Mouse (Mus musculus): Measurements from ENCODE around the gene Ralgps2. TPM values are rescaled to one million over a fixed set of nuclear protein-coding genes. Genes with fewer than 3 reads are reported as not detected.

Ralgps2 gene
- polyA plus RNA-seq, 1 experiment from 2014 or later = 75.8 TPM

GRCm38 (mm10) chr1:156914942-156915341 lies 24.5 kb downstream of the Ralgps2 start:
- ATAC-seq (ENCODE audit: low read depth) = no peak
- Histone ChIP-seq H3K9ac (ENCODE audit: low read length) (no peak overlapping the region), H3K27ac (ENCODE audit: low read length) (no peak overlapping the region), H3K27me3 (ENCODE audit: control insufficient read depth, insufficient read depth, low read depth, low read length) (no peaks in the 10 kb centered on the region), H3K4me3 (ENCODE audit: low read length) (no peak overlapping the region), H3K9me3 (ENCODE audit: control insufficient read depth, low read length) (no peaks in the 10 kb centered on the region), H3K4me2 (ENCODE audit: low read depth, low read length) (no peak overlapping the region), H3K4me1 (replicated peaks; ENCODE audit: control insufficient read depth, insufficient read depth, low read length) (peaks cover 13% of the 10 kb centered on the region; the same call in 1 of the 2 replicates), H3K36me3 (ENCODE audit: control insufficient read depth, insufficient read depth, low read length) (no peaks in the 10 kb centered on the region)
- WGBS = 77% methylated on average over 5 of the region's 5 CpGs

DNA sequence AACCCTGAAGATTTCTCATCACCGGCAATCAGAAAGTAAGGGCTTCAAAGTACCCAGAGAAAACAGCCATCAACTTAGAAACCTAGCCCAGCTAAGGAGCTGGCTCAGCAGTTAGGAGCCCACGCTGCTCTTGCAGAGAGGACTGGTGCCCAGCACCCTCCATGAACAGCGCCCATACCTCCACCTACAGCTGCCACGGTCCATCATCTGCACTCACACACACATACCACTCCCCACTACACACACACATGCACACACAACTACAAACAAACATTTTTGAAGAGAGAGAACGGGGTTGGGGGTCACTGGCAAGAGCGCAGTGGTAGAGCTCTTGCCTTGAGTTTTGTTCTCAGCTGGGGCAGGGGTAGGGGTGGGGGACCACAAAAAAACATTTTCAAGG lies 26.2 kb downstream of the Ralgps2 start:
- Histone ChIP-seq H3K27ac (ENCODE audit: low read length) (no peak overlapping the region), H3K4me1 (replicated peaks; ENCODE audit: control insufficient read depth, insufficient read depth, low read length) (peaks cover 10% of the 10 kb centered on the region; the same call in 1 of the 2 replicates), H3K4me2 (ENCODE audit: low read depth, low read length) (no peak overlapping the region), H3K36me3 (ENCODE audit: control insufficient read depth, insufficient read depth, low read length) (no peaks in the 10 kb centered on the region), H3K9me3 (ENCODE audit: control insufficient read depth, low read length) (no peaks in the 10 kb centered on the region), H3K9ac (ENCODE audit: low read length) (no peak overlapping the region; the same call in 1 of the 2 replicates), H3K4me3 (ENCODE audit: low read length) (no peak overlapping the region), H3K27me3 (ENCODE audit: control insufficient read depth, insufficient read depth, low read depth, low read length) (no peaks in the 10 kb centered on the region)
- ATAC-seq (ENCODE audit: low read depth) = no peak
- 72% methylated on average over 6 of the region's 6 CpGs for WGBS

DNA sequence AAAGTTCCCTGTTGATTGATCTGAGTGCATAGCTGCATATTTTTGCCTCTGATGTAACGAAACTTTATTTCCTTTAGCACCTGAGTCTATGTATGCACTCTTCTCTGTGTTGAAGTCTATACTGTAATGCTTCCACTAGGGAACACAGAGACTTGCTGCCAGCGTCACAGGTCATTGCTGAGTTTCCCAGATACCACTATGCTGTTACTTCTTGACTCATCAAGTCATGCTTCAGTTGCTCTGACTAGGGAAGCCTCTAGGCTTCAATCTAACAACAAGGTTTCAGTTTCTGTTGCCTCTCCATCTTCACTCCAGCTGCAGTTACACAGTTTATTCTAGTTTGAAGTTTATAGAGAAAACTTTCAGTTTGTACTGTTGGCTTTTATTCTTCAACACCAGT lies 28.5 kb downstream of the Ralgps2 start:
- Histone ChIP-seq H3K36me3 (ENCODE audit: control insufficient read depth, insufficient read depth, low read length) (no peaks in the 10 kb centered on the region), H3K27me3 (ENCODE audit: control insufficient read depth, insufficient read depth, low read depth, low read length) (no peaks in the 10 kb centered on the region), H3K4me1 (replicated peaks; ENCODE audit: control insufficient read depth, insufficient read depth, low read length) (peaks cover 3% of the 10 kb centered on the region; the same call in 1 of the 2 replicates), H3K27ac (ENCODE audit: low read length) (no peak overlapping the region), H3K9ac (ENCODE audit: low read length) (no peak overlapping the region), H3K4me2 (ENCODE audit: low read depth, low read length) (no peak overlapping the region), H3K4me3 (ENCODE audit: low read length) (no peak overlapping the region), H3K9me3 (ENCODE audit: control insufficient read depth, low read length) (no peaks in the 10 kb centered on the region)
- 66% methylated on average over 2 of the region's 2 CpGs for WGBS
- no peak for ATAC-seq (ENCODE audit: low read depth)

DNA sequence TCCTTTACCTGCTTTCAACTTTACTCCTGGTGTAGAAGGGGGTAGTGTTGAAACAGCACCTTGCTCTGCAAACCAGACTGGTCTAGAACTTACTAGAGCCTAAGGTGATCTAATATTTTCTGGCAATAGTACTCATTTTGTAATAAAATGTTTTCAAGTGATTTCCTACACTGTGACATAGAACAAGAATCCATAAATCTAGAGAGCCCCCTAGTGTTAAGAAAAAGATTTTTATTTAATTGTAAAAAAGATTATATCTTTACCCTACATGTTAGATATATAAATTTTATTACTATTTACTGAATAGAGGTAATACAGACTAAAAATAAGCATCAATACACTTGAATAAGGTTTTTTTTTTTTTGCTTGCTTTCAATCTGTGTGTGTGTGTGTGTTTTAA lies 29.6 kb downstream of the Ralgps2 start:
- H3K4me1 ChIP-seq (replicated peaks; ENCODE audit: control insufficient read depth, insufficient read depth, low read length) = peaks cover 3% of the 10 kb centered on the region; the same call in 1 of the 2 replicates
- H3K27me3 ChIP-seq (ENCODE audit: control insufficient read depth, insufficient read depth, low read depth, low read length) = no peaks in the 10 kb centered on the region
- no peak overlapping the region for H3K4me3 ChIP-seq (ENCODE audit: low read length)
- no peak overlapping the region for H3K4me2 ChIP-seq (ENCODE audit: low read depth, low read length)
- H3K9ac ChIP-seq (ENCODE audit: low read length) = no peak overlapping the region
- no peaks in the 10 kb centered on the region for H3K9me3 ChIP-seq (ENCODE audit: control insufficient read depth, low read length)
- H3K36me3 ChIP-seq (ENCODE audit: control insufficient read depth, insufficient read depth, low read length) = no peaks in the 10 kb centered on the region
- H3K27ac ChIP-seq (ENCODE audit: low read length) = no peak overlapping the region
- no peak for ATAC-seq (ENCODE audit: low read depth)

DNA sequence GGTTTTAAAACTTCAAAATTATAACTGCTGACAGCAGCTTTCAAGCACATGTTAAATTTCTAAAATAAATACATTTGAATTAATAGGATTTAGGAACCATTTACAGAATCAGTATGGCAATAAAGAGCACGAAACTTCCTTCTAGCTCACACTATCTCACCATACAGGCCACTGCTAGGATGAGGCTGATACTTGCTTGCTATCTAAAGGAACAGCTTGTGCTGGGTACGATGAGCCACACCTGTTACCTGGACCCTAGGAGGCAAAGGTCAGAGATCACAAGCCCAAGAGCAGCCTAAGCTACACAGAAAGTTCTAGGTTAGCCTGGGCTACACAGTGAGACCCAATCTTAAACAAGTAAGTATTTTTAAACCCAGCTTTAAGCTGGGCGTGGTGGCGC lies 30.2 kb downstream of the Ralgps2 start:
- Histone ChIP-seq H3K9me3 (ENCODE audit: control insufficient read depth, low read length) (no peaks in the 10 kb centered on the region), H3K36me3 (ENCODE audit: control insufficient read depth, insufficient read depth, low read length) (no peaks in the 10 kb centered on the region), H3K4me3 (ENCODE audit: low read length) (no peak overlapping the region), H3K4me2 (ENCODE audit: low read depth, low read length) (no peak overlapping the region), H3K9ac (ENCODE audit: low read length) (no peak overlapping the region), H3K27me3 (ENCODE audit: control insufficient read depth, insufficient read depth, low read depth, low read length) (no peaks in the 10 kb centered on the region), H3K27ac (ENCODE audit: low read length) (no peak overlapping the region), H3K4me1 (replicated peaks; ENCODE audit: control insufficient read depth, insufficient read depth, low read length) (peaks cover 3% of the 10 kb centered on the region; the same call in 1 of the 2 replicates)
- 91% methylated on average over 4 of the region's 4 CpGs for WGBS
- no peak for ATAC-seq (ENCODE audit: low read depth)

DNA sequence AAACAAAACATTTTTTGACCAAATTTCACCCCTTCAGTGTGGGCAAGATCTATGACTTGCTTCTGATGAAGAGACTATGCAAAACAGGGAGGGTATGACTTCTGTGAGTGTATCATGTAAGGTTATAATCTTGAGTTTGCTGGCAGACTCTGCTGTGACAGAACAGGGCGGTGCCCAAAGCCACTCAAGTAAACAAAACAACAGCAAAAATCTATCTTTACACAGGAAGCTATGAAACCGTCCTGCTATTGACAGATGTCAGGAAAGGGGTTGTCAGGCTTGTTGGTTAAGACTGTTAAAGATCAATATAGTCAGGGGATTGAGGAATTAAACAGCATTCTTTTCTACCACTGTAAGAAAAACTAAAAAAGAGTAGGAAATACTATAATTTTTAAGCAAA lies 33.8 kb downstream of the Ralgps2 start:
- Histone ChIP-seq H3K4me1 (replicated peaks; ENCODE audit: control insufficient read depth, insufficient read depth, low read length) (no peaks in the 10 kb centered on the region), H3K36me3 (ENCODE audit: control insufficient read depth, insufficient read depth, low read length) (no peaks in the 10 kb centered on the region), H3K4me2 (ENCODE audit: low read depth, low read length) (no peak overlapping the region), H3K4me3 (ENCODE audit: low read length) (no peak overlapping the region), H3K27ac (ENCODE audit: low read length) (no peak overlapping the region), H3K9me3 (ENCODE audit: control insufficient read depth, low read length) (no peaks in the 10 kb centered on the region), H3K9ac (ENCODE audit: low read length) (no peak overlapping the region), H3K27me3 (ENCODE audit: control insufficient read depth, insufficient read depth, low read depth, low read length) (no peaks in the 10 kb centered on the region)
- WGBS = 60% methylated on average over 2 of the region's 2 CpGs
- no peak for ATAC-seq (ENCODE audit: low read depth)

- Histone ChIP-seq H3K9me3 (ENCODE audit: control insufficient read depth, low read length) (no peaks in the 10 kb centered on the region), H3K4me1 (replicated peaks; ENCODE audit: control insufficient read depth, insufficient read depth, low read length) (no peaks in the 10 kb centered on the region), H3K4me2 (ENCODE audit: low read depth, low read length) (no peak overlapping the region), H3K27me3 (ENCODE audit: control insufficient read depth, insufficient read depth, low read depth, low read length) (no peaks in the 10 kb centered on the region), H3K36me3 (ENCODE audit: control insufficient read depth, insufficient read depth, low read length) (no peaks in the 10 kb centered on the region), H3K27ac (ENCODE audit: low read length) (no peak overlapping the region), H3K9ac (ENCODE audit: low read length) (no peak overlapping the region), H3K4me3 (ENCODE audit: low read length) (no peak overlapping the region)
- 88% methylated on average over 3 of the region's 3 CpGs for WGBS
- no peak for ATAC-seq (ENCODE audit: low read depth)
These were observed 35.5 kb downstream of the Ralgps2 start for GRCm38 (mm10) chr1:156903899-156904298.

GRCm38 (mm10) chr1:156901689-156902088 lies 37.7 kb downstream of the Ralgps2 start:
- 76% methylated on average over 6 of the region's 6 CpGs for WGBS
- H3K4me3 ChIP-seq (ENCODE audit: low read length) = no peak overlapping the region
- ATAC-seq (ENCODE audit: low read depth) = no peak

GRCm38 (mm10) chr1:156891561-156891960 lies 47.9 kb downstream of the Ralgps2 start:
- Histone ChIP-seq H3K9ac (ENCODE audit: low read length) (no peak overlapping the region), H3K4me3 (ENCODE audit: low read length) (no peak overlapping the region), H3K27me3 (ENCODE audit: control insufficient read depth, insufficient read depth, low read depth, low read length) (no peaks in the 10 kb centered on the region), H3K27ac (ENCODE audit: low read length) (no peak overlapping the region), H3K9me3 (ENCODE audit: control insufficient read depth, low read length) (no peaks in the 10 kb centered on the region), H3K4me1 (replicated peaks; ENCODE audit: control insufficient read depth, insufficient read depth, low read length) (no peaks in the 10 kb centered on the region), H3K36me3 (ENCODE audit: control insufficient read depth, insufficient read depth, low read length) (peaks cover 4% of the 10 kb centered on the region; the same call in 1 of the 2 replicates), H3K4me2 (ENCODE audit: low read depth, low read length) (no peak overlapping the region)
- ATAC-seq (ENCODE audit: low read depth) = no peak
- 93% methylated on average over 4 of the region's 4 CpGs for WGBS

More at GRCm38 (mm10) chr1:156901689-156902088, 37.7 kb downstream of the Ralgps2 start:
- Histone ChIP-seq H3K9me3 (ENCODE audit: control insufficient read depth, low read length) (no peaks in the 10 kb centered on the region), H3K9ac (ENCODE audit: low read length) (no peak overlapping the region), H3K36me3 (ENCODE audit: control insufficient read depth, insufficient read depth, low read length) (no peaks in the 10 kb centered on the region), H3K4me1 (replicated peaks; ENCODE audit: control insufficient read depth, insufficient read depth, low read length) (no peaks in the 10 kb centered on the region), H3K27me3 (ENCODE audit: control insufficient read depth, insufficient read depth, low read depth, low read length) (no peaks in the 10 kb centered on the region), H3K4me2 (ENCODE audit: low read depth, low read length) (no peak overlapping the region), H3K27ac (ENCODE audit: low read length) (no peak overlapping the region)

GRCm38 (mm10) chr1:156888830-156889229 lies 50.6 kb downstream of the Ralgps2 start:
- no peaks in the 10 kb centered on the region for H3K9me3 ChIP-seq (ENCODE audit: control insufficient read depth, low read length)
- H3K27ac ChIP-seq (ENCODE audit: low read length) = no peak overlapping the region
- no peaks in the 10 kb centered on the region for H3K27me3 ChIP-seq (ENCODE audit: control insufficient read depth, insufficient read depth, low read depth, low read length)
- H3K36me3 ChIP-seq (ENCODE audit: control insufficient read depth, insufficient read depth, low read length) = peaks cover 4% of the 10 kb centered on the region; the same call in 1 of the 2 replicates
- 85% methylated on average over 4 of the region's 4 CpGs for WGBS
- ATAC-seq (ENCODE audit: low read depth) = no peak
- no peak overlapping the region for H3K4me3 ChIP-seq (ENCODE audit: low read length)
- no peak overlapping the region for H3K4me2 ChIP-seq (ENCODE audit: low read depth, low read length)
- H3K9ac ChIP-seq (ENCODE audit: low read length) = no peak overlapping the region
- no peaks in the 10 kb centered on the region for H3K4me1 ChIP-seq (replicated peaks; ENCODE audit: control insufficient read depth, insufficient read depth, low read length)

All from lung, embryonic 16.5 days (tissue).